Mouse (Mus musculus): ENCODE data around the gene Cbln1. TPM values are rescaled to one million over a fixed set of nuclear protein-coding genes. Genes with fewer than 3 reads are reported as not detected.

Cbln1 gene
- polyA plus RNA-seq, 1 experiment: 2.1 TPM

DNA sequence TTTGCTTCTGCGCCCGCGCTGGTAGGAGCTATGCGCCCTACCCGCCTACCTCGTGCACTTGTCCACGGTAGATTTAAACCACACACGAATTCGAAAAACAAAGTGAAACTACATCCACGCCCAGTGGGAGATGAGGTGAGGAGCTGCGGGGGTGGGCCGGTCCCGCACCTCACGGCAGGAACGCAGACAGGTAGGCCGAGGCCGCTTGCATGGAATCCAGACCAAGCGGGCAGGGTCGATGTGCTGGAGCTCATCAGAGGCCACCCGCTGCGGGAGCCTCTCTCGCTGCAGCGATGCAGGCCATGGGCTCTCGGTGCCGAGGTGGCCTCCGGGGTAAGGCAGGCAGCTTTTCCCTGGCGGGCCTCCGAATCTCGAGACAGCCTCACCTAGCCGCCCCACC lies 905 bp upstream of the Cbln1 start:
- H3K9me3 ChIP-seq (replicated peaks; ENCODE audit: control insufficient read depth, insufficient read depth, low read length, poor library complexity, severe bottlenecking): no peaks in the 10 kb centered on the region
- no peak overlapping the region for H3K27ac ChIP-seq (ENCODE audit: insufficient read depth, low read length)
- H3K36me3 ChIP-seq (ENCODE audit: control insufficient read depth, insufficient read depth, low read length, poor library complexity, severe bottlenecking): no peaks in the 10 kb centered on the region
- peak overlapping the region; percentile 76 for H3K9ac ChIP-seq (ENCODE audit: low read depth, poor library complexity, severe bottlenecking)
- H3K4me1 ChIP-seq (ENCODE audit: control insufficient read depth, insufficient read depth, low read length): no peaks in the 10 kb centered on the region
- TF ChIP-seq EP300 (IDR thresholded peaks at IDR 0.05; ENCODE audit: insufficient read depth, low read depth, low read length) (no peak), POLR2A (IDR thresholded peaks at IDR 0.05; ENCODE audit: insufficient read depth, low read length) (no peak), CTCF (IDR thresholded peaks at IDR 0.05; ENCODE audit: low read depth, low read length) (no peak)
- peak overlapping the region; percentile 82 for H3K4me3 ChIP-seq (ENCODE audit: low read depth, low read length)
- peaks cover 39% of the 10 kb centered on the region for H3K27me3 ChIP-seq (ENCODE audit: control insufficient read depth, insufficient read depth, low read length, poor library complexity, severe bottlenecking)

DNA sequence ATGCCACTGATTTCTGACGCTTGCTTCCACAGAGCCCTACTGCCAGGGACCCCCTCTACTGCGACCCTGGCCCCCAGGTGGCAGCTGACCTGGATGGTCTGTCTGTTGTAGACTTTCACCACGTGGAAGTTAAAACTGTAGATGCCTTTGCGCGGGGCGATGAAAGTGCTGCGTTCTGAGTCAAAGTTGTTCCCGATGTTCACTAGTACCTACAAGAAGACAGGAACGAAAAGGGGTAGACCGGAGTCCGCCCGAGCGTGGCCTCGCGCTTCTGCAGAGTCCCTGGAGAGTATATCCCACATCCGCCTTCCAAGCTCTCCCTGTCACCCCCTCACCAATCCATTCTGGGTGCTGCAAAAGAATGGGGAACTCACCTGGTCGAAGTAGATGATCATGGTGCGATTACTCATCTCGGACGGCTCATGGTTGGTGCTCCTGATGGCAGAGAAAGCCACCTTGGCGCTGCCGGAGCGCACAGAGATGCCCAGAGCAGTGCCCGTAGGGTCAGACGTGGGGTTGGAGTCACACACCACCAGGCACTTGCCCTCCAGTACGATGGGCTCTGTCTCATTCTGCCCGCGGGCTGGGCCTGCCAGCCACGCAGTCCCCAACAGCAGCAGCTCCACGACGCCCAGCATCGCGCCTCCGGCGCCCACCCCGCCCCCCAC lies 672 bp downstream of the Cbln1 start:
- H3K9me3 ChIP-seq (replicated peaks; ENCODE audit: control insufficient read depth, insufficient read depth, low read length, poor library complexity, severe bottlenecking): no peaks in the 10 kb centered on the region
- no peaks in the 10 kb centered on the region for H3K4me1 ChIP-seq (ENCODE audit: control insufficient read depth, insufficient read depth, low read length)
- H3K36me3 ChIP-seq (ENCODE audit: control insufficient read depth, insufficient read depth, low read length, poor library complexity, severe bottlenecking): no peaks in the 10 kb centered on the region
- no peak overlapping the region for H3K27ac ChIP-seq (ENCODE audit: insufficient read depth, low read length)
- H3K4me3 ChIP-seq (ENCODE audit: low read depth, low read length): peak overlapping the region; percentile 73
- H3K9ac ChIP-seq (ENCODE audit: low read depth, poor library complexity, severe bottlenecking): peak overlapping the region; percentile 67
- TF ChIP-seq EP300 (IDR thresholded peaks at IDR 0.05; ENCODE audit: insufficient read depth, low read depth, low read length) (no peak), CTCF (IDR thresholded peaks at IDR 0.05; ENCODE audit: low read depth, low read length) (no peak), POLR2A (IDR thresholded peaks at IDR 0.05; ENCODE audit: insufficient read depth, low read length) (no peak)
- peaks cover 42% of the 10 kb centered on the region for H3K27me3 ChIP-seq (ENCODE audit: control insufficient read depth, insufficient read depth, low read length, poor library complexity, severe bottlenecking)

GRCm38 (mm10) chr8:87470834-87471602 lies 1.4 kb downstream of the Cbln1 start:
- H3K4me3 ChIP-seq (ENCODE audit: low read depth, low read length): peak overlapping the region; percentile 73; the same call in 1 of the 2 replicates
- no peak for TF ChIP-seq CTCF (IDR thresholded peaks at IDR 0.05; ENCODE audit: low read depth, low read length)
- no peak for TF ChIP-seq POLR2A (IDR thresholded peaks at IDR 0.05; ENCODE audit: insufficient read depth, low read length)
- no peak for TF ChIP-seq EP300 (IDR thresholded peaks at IDR 0.05; ENCODE audit: insufficient read depth, low read depth, low read length)
- H3K27me3 ChIP-seq (ENCODE audit: control insufficient read depth, insufficient read depth, low read length, poor library complexity, severe bottlenecking): peaks cover 44% of the 10 kb centered on the region
- no peaks in the 10 kb centered on the region for H3K36me3 ChIP-seq (ENCODE audit: control insufficient read depth, insufficient read depth, low read length, poor library complexity, severe bottlenecking)
- H3K27ac ChIP-seq (ENCODE audit: insufficient read depth, low read length): no peak overlapping the region
- H3K4me1 ChIP-seq (ENCODE audit: control insufficient read depth, insufficient read depth, low read length): no peaks in the 10 kb centered on the region
- no peaks in the 10 kb centered on the region for H3K9me3 ChIP-seq (replicated peaks; ENCODE audit: control insufficient read depth, insufficient read depth, low read length, poor library complexity, severe bottlenecking)
- peak overlapping the region; percentile 67 for H3K9ac ChIP-seq (ENCODE audit: low read depth, poor library complexity, severe bottlenecking)

DNA sequence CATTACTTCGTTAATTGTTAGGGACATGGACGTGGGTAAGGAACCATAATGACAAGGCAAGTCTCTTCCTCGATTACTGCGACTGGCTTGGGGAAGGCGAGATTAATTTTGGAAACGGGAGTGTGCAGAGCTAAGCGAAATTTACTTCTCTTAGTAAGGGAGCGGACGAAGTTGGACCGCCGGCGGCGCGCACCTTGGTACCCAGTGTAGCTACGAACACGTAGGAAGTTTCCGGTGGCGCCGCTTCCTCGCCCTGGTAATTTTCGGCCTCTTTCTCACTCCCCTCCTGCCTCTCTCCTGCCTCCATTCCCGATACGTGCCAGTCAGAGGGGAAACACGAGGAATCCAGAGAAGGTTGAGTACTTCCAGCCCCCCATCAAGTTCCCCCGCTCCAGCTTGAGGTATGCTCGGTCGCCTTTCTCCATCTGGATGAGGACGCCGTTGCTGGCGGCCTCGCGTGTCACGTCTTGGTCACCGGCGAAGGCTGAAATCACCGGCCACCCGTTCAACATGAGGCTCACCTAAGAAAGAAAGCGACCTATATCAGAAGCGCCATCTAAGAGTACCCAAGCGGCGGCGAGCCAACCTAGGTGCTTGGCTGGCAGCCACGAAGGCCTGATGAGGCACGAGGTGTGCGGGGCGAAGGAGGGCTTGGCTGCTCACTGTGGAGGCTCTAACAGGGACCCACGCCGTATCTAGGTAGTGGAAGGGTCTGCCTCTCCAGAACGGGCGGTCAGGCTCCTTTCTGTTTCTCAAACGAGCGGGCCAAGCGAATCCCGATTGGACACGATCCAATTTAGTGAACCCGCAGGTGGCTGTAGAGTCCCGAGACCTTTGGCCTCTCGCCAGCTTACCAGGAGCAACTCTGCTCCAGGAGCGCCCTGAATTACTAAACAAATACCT lies 2.2 kb downstream of the Cbln1 start:
- H3K27ac ChIP-seq (ENCODE audit: insufficient read depth, low read length): no peak overlapping the region

DNA sequence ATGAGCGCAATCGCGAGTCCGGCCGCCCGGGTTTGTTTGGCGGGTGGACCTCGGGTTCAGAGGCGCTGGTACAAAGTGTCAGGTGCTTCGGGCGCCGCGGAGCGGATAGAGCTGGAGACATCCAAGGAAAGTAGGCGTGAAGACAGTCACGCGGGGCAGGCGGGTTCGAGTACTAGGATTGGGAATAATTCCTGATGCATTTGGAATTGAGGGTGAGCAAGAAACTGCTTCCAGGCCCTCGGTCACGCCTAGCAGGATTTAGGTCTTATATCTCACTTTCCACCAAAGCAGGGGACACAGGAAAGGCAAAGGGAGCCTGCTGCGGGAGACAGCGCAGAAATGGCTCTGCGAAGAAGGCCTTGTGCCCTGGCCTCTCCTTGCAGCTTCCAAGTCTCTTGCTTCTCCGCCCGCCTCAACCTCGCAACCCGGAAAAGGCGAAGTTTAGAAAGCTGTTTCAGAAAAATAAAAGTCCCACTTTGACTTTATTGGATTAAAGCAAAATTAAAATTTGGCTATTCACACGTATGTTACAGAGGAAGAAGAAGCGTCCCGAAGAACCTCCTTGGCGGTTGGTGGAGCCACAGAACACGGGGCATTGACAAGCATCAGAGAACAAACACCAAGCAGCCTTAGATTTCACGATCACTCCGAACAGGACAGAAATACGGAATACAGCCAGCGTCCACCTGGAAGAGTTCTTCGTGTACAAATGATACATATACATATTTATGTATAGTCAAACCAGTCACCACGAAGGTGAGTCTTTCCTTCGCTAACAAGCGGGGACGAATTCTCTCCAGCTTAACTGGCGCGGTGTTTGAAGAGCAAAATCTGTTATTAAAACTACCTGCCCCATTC lies 3.2 kb downstream of the Cbln1 start:
- Histone ChIP-seq H3K9me3 (replicated peaks; ENCODE audit: control insufficient read depth, insufficient read depth, low read length, poor library complexity, severe bottlenecking) (no peaks in the 10 kb centered on the region), H3K36me3 (ENCODE audit: control insufficient read depth, insufficient read depth, low read length, poor library complexity, severe bottlenecking) (no peaks in the 10 kb centered on the region), H3K27me3 (ENCODE audit: control insufficient read depth, insufficient read depth, low read length, poor library complexity, severe bottlenecking) (peaks cover 44% of the 10 kb centered on the region), H3K9ac (ENCODE audit: low read depth, poor library complexity, severe bottlenecking) (peak overlapping the region; percentile 41), H3K4me3 (ENCODE audit: low read depth, low read length) (peak overlapping the region; percentile 35), H3K4me1 (ENCODE audit: control insufficient read depth, insufficient read depth, low read length) (no peaks in the 10 kb centered on the region), H3K27ac (ENCODE audit: insufficient read depth, low read length) (no peak overlapping the region)
- no peak for TF ChIP-seq POLR2A (IDR thresholded peaks at IDR 0.05; ENCODE audit: insufficient read depth, low read length)
- TF ChIP-seq CTCF (IDR thresholded peaks at IDR 0.05; ENCODE audit: low read depth, low read length): no peak
- no peak for TF ChIP-seq EP300 (IDR thresholded peaks at IDR 0.05; ENCODE audit: insufficient read depth, low read depth, low read length)

More for the DNA sequence above, 2.2 kb downstream of the Cbln1 start:
- TF ChIP-seq POLR2A (IDR thresholded peaks at IDR 0.05; ENCODE audit: insufficient read depth, low read length) (no peak), CTCF (IDR thresholded peaks at IDR 0.05; ENCODE audit: low read depth, low read length) (no peak), EP300 (IDR thresholded peaks at IDR 0.05; ENCODE audit: insufficient read depth, low read depth, low read length) (no peak)
- Histone ChIP-seq H3K9ac (ENCODE audit: low read depth, poor library complexity, severe bottlenecking) (0 out of 2 replicates have a peak overlapping the region, but pooled peaks have one; percentile 14), H3K27me3 (ENCODE audit: control insufficient read depth, insufficient read depth, low read length, poor library complexity, severe bottlenecking) (peaks cover 44% of the 10 kb centered on the region), H3K4me1 (ENCODE audit: control insufficient read depth, insufficient read depth, low read length) (no peaks in the 10 kb centered on the region), H3K36me3 (ENCODE audit: control insufficient read depth, insufficient read depth, low read length, poor library complexity, severe bottlenecking) (no peaks in the 10 kb centered on the region), H3K9me3 (replicated peaks; ENCODE audit: control insufficient read depth, insufficient read depth, low read length, poor library complexity, severe bottlenecking) (no peaks in the 10 kb centered on the region), H3K4me3 (ENCODE audit: low read depth, low read length) (peak overlapping the region; percentile 27)

All from ES-Bruce4 (cell line).